Mouse (Mus musculus): Measurements from ENCODE around the gene Ppp2r5e. TPM values are rescaled to one million over a fixed set of nuclear protein-coding genes. Genes with fewer than 3 reads are reported as not detected.
"Not testable (repeated sequence)": the region's sequence is repeated elsewhere in the genome, so short reads cannot be mapped to it uniquely, and the experiment has no call there.

Ppp2r5e gene
- polyA plus RNA-seq, 1 experiment, result 39.4 TPM

- 94% methylated on average over 3 of the region's 3 CpGs for WGBS
- no peak for DNase-seq
- H3K27me3 ChIP-seq (ENCODE audit: control insufficient read depth, insufficient read depth, low read length), result no peaks in the 10 kb centered on the region
Measured at GRCm38 (mm10) chr12:75494643-75495042, 101.4 kb downstream of the Ppp2r5e start.

GRCm38 (mm10) chr12:75492549-75493327 is 103.3 kb downstream of the Ppp2r5e start:
- Histone ChIP-seq H3K4me3 (replicated peaks; ENCODE audit: insufficient read depth, low read depth, low read length) (no peak overlapping the region), H3K4me1 (ENCODE audit: control insufficient read depth, insufficient read depth, low read length) (peaks cover 10% of the 10 kb centered on the region), H3K27ac (ENCODE audit: insufficient read depth, low read length) (no peak overlapping the region), H3K27me3 (ENCODE audit: control insufficient read depth, insufficient read depth, low read length) (no peaks in the 10 kb centered on the region)
- no peak for DNase-seq
- TF ChIP-seq POLR2A (IDR thresholded peaks at IDR 0.05; ENCODE audit: borderline replicate concordance, insufficient read depth, low read length) (no peak), CTCF (IDR thresholded peaks at IDR 0.05; ENCODE audit: borderline replicate concordance, insufficient read depth, low read depth, low read length) (no peak)
- WGBS, result 86% methylated on average over 3 of the region's 3 CpGs

More at GRCm38 (mm10) chr12:75494643-75495042, 101.4 kb downstream of the Ppp2r5e start:
- no peak overlapping the region for H3K4me3 ChIP-seq (replicated peaks; ENCODE audit: insufficient read depth, low read depth, low read length)
- H3K4me1 ChIP-seq (ENCODE audit: control insufficient read depth, insufficient read depth, low read length), result peaks cover 12% of the 10 kb centered on the region
- no peak overlapping the region for H3K27ac ChIP-seq (ENCODE audit: insufficient read depth, low read length)
- no peak for TF ChIP-seq CTCF (IDR thresholded peaks at IDR 0.05; ENCODE audit: borderline replicate concordance, insufficient read depth, low read depth, low read length)
- TF ChIP-seq POLR2A (IDR thresholded peaks at IDR 0.05; ENCODE audit: borderline replicate concordance, insufficient read depth, low read length), result no peak

- not testable (repeated sequence) for H3K27me3 ChIP-seq (ENCODE audit: control insufficient read depth, insufficient read depth, low read length); H3K4me1 ChIP-seq (ENCODE audit: control insufficient read depth, insufficient read depth, low read length); H3K4me3 ChIP-seq (replicated peaks; ENCODE audit: insufficient read depth, low read depth, low read length); DNase-seq; H3K27ac ChIP-seq (ENCODE audit: insufficient read depth, low read length)
- 95% methylated on average over 3 of the region's 3 CpGs for WGBS
Measured at GRCm38 (mm10) chr12:75492148-75492547, 103.9 kb downstream of the Ppp2r5e start.

GRCm38 (mm10) chr12:75487500-75487899 is 108.5 kb downstream of the Ppp2r5e start:
- no peak overlapping the region for H3K4me3 ChIP-seq (replicated peaks; ENCODE audit: insufficient read depth, low read depth, low read length)
- WGBS, result 95% methylated on average over 2 of the region's 2 CpGs

GRCm38 (mm10) chr12:75486568-75487286 is 109.3 kb downstream of the Ppp2r5e start:
- Histone ChIP-seq H3K27ac (ENCODE audit: insufficient read depth, low read length) (no peak overlapping the region), H3K27me3 (ENCODE audit: control insufficient read depth, insufficient read depth, low read length) (no peaks in the 10 kb centered on the region), H3K4me3 (replicated peaks; ENCODE audit: insufficient read depth, low read depth, low read length) (no peak overlapping the region), H3K4me1 (ENCODE audit: control insufficient read depth, insufficient read depth, low read length) (peaks cover 5% of the 10 kb centered on the region)
- no peak for DNase-seq
- 88% methylated on average over 3 of the region's 3 CpGs for WGBS
- TF ChIP-seq POLR2A (IDR thresholded peaks at IDR 0.05; ENCODE audit: borderline replicate concordance, insufficient read depth, low read length) (no peak), CTCF (IDR thresholded peaks at IDR 0.05; ENCODE audit: borderline replicate concordance, insufficient read depth, low read depth, low read length) (no peak)

More at GRCm38 (mm10) chr12:75487500-75487899, 108.5 kb downstream of the Ppp2r5e start:
- no peak overlapping the region for H3K27ac ChIP-seq (ENCODE audit: insufficient read depth, low read length)
- no peaks in the 10 kb centered on the region for H3K27me3 ChIP-seq (ENCODE audit: control insufficient read depth, insufficient read depth, low read length)
- H3K4me1 ChIP-seq (ENCODE audit: control insufficient read depth, insufficient read depth, low read length), result peaks cover 5% of the 10 kb centered on the region
- TF ChIP-seq CTCF (IDR thresholded peaks at IDR 0.05; ENCODE audit: borderline replicate concordance, insufficient read depth, low read depth, low read length) (no peak), POLR2A (IDR thresholded peaks at IDR 0.05; ENCODE audit: borderline replicate concordance, insufficient read depth, low read length) (no peak)
- no peak for DNase-seq

- Histone ChIP-seq H3K27ac (ENCODE audit: insufficient read depth, low read length) (no peak overlapping the region), H3K27me3 (ENCODE audit: control insufficient read depth, insufficient read depth, low read length) (no peaks in the 10 kb centered on the region), H3K4me1 (ENCODE audit: control insufficient read depth, insufficient read depth, low read length) (peaks cover 9% of the 10 kb centered on the region), H3K4me3 (replicated peaks; ENCODE audit: insufficient read depth, low read depth, low read length) (no peak overlapping the region)
- WGBS, result 98% methylated on average over 3 of the region's 3 CpGs
- TF ChIP-seq CTCF (IDR thresholded peaks at IDR 0.05; ENCODE audit: borderline replicate concordance, insufficient read depth, low read depth, low read length), result no peak
- no peak for TF ChIP-seq POLR2A (IDR thresholded peaks at IDR 0.05; ENCODE audit: borderline replicate concordance, insufficient read depth, low read length)
- no peak for DNase-seq
Measured at GRCm38 (mm10) chr12:75482781-75483180, 113.3 kb downstream of the Ppp2r5e start.

GRCm38 (mm10) chr12:75482015-75482414 is 114.0 kb downstream of the Ppp2r5e start:
- 97% methylated on average over 4 of the region's 4 CpGs for WGBS
- TF ChIP-seq POLR2A (IDR thresholded peaks at IDR 0.05; ENCODE audit: borderline replicate concordance, insufficient read depth, low read length) (no peak), CTCF (IDR thresholded peaks at IDR 0.05; ENCODE audit: borderline replicate concordance, insufficient read depth, low read depth, low read length) (no peak)
- Histone ChIP-seq H3K27ac (ENCODE audit: insufficient read depth, low read length) (no peak overlapping the region), H3K4me3 (replicated peaks; ENCODE audit: insufficient read depth, low read depth, low read length) (no peak overlapping the region), H3K27me3 (ENCODE audit: control insufficient read depth, insufficient read depth, low read length) (no peaks in the 10 kb centered on the region), H3K4me1 (ENCODE audit: control insufficient read depth, insufficient read depth, low read length) (peaks cover 11% of the 10 kb centered on the region)
- DNase-seq, result no peak

GRCm38 (mm10) chr12:75480031-75480430 is 116.0 kb downstream of the Ppp2r5e start:
- Histone ChIP-seq H3K4me3 (replicated peaks; ENCODE audit: insufficient read depth, low read depth, low read length) (no peak overlapping the region), H3K27ac (ENCODE audit: insufficient read depth, low read length) (no peak overlapping the region), H3K27me3 (ENCODE audit: control insufficient read depth, insufficient read depth, low read length) (no peaks in the 10 kb centered on the region), H3K4me1 (ENCODE audit: control insufficient read depth, insufficient read depth, low read length) (peaks cover 12% of the 10 kb centered on the region; the same call in 1 of the 2 replicates)
- TF ChIP-seq CTCF (IDR thresholded peaks at IDR 0.05; ENCODE audit: borderline replicate concordance, insufficient read depth, low read depth, low read length), result no peak
- TF ChIP-seq POLR2A (IDR thresholded peaks at IDR 0.05; ENCODE audit: borderline replicate concordance, insufficient read depth, low read length), result no peak
- WGBS, result 91% methylated on average over 8 of the region's 8 CpGs
- DNase-seq, result no peak

Data from cerebellum, adult 2 months (tissue).